Mouse (Mus musculus) left cerebral cortex, postnatal 4 days (tissue): ENCODE results near the gene Kank1. TPM values are rescaled to one million over a fixed set of nuclear protein-coding genes. Genes with fewer than 3 reads are reported as not detected.
"Not testable (repeated sequence)": the region's sequence is repeated elsewhere in the genome, so short reads cannot be mapped to it uniquely, and the experiment has no call there.

ENCODE experiments used
- DNase-seq: peaks from one replicate; pipeline ENCODE4 v3.0.0-alpha.2; 2022
- intact Hi-C: fragments of 180-260 bp; cut with DNase I; formaldehyde crosslinking; loops from one replicate; pipeline ENCODE4 v1.15.1; 2025
- total RNA-seq, 2 experiments: library from RNA; stranded (reverse); gene quantifications; 2 replicates each; pipeline ENCODE4 v1.2.3; 2021

The Kank1 gene
- total RNA-seq, 2 experiments from 2014 or later, result 10.7 to 13.4 TPM

DNA sequence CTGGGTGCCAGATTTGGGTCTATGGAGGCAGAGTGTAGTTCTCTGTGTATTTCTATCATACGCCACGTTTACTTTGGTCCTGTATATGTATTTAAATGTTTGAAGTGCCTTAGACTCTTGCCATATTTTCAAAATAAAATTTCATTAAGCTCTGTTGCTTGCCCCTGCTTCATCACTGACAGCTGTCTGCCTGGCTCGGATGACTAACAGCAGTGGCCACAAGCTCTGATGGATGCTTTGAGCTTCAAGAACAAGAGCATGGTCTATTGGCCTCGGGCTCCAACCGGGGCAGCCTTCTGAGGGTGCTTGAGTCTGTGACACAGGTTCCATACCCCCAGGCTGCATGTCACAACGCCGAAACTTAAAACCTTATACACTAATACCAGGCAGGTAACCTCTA, 197.6 kb downstream of the Kank1 start:
- intact Hi-C loops, result no loop called here
- no peak for DNase-seq

DNA sequence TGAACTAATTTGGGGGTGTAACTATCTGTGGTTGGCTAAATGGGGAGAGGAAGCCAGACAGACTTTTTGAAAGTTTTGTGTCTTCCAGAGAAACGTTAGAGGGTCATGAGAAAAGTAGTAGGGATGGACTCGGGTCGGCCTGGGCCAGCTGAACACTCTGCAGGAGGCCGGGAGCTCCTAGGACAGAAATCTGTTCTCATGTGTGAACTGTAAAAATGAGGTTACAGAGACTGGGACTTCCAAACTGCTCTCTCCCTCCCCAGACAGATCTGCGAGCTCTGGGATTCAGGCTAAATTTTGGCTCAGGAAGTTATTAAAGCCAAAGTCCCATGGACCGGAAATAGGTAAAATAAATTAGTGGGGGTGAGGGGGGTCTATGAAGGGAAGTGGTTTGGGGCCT, 198.0 kb downstream of the Kank1 start:
- intact Hi-C loops, result loop anchor here (5.0 kb wide), 1 partner anchor 82 kb away; no protein-coding TSS in a partner anchor
- no peak for DNase-seq

DNA sequence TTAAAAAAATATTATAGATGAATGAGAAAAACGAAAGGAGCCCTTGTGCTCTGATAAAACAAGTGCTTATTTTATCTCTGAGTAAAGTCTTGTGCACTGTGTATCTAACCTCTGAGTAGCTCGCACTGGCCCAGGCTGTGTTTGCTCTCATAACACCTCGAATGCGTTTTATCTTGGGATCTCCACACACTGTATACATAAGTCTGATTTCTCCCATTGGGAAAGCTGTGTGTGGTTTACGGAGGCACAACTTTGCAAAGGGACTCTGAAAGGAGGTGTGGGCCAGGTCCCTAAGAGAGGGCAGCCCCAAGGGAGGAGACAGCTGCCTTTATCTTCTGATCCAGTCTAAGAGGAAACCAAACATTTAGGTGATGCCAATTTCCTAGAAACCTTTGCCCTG, 198.6 kb downstream of the Kank1 start:
- DNase-seq, result no peak
- intact Hi-C loops, result loop anchor here (5.0 kb wide), 1 partner anchor 83 kb away; no protein-coding TSS in a partner anchor

DNA sequence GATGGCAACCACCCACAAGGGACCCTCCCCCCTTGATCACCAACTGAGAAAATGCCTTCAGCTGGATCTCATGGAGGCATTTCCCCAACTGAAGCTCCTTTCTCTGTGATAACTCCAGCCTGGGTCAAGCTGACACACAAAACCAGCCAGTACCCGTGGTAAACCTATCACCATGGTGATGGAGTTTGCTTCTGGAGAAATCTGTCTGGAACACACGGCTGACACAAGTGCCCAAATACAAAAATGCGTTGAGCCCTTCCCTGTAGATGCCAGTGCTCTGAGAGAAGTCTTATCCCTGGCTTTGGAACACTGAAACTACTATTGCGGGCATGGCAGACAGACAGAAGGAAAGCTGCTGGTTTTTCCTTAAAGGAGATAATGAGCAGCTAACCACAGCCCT, 199.4 kb downstream of the Kank1 start:
- intact Hi-C loops, result loop anchor here (5.0 kb wide), 1 partner anchor 84 kb away; no protein-coding TSS in a partner anchor
- DNase-seq, result no peak

DNA sequence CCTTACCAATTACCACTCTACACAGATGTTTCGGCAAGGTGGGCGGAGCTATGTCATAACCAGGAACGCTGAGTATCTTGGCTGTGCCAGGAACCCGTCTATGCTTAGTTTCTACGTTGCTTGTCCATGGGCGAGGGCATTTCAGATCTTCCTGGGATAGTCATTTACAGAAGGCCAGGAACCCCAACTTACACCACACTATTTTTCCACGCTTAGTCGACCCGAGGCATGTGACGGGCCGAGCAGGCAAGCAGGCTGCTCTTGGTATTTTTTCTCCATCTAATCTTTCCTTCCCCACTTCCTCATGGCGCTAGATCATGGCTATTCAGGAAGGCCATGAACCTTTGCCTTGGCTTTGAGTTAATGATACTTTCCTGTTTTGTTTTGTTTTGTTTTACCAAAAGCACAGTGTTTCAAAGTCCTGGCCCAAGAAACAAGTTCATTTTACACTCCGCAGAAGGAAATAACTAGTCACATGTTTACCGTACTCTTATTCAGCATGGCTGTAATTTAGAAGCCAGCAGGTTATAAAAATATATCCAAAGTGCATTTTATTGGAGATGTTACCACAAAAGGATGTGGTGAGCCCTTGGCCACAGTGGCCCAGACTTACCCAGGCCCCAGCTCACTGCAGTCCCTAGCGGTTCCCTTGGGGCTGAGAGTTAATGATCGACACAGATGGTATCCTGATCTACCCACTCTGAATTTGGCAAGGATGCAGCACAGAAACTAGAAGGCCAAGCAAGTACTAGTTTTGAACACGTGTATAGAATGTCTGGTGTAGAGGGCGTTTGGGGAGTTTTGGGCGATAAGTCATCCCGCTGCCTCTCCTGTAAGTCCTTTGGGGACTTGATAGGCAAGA, 200.2 kb downstream of the Kank1 start:
- peak; percentile 42 for DNase-seq
- intact Hi-C loops, result loop anchor here (5.0 kb wide), 1 partner anchor 85 kb away; no protein-coding TSS in a partner anchor

DNA sequence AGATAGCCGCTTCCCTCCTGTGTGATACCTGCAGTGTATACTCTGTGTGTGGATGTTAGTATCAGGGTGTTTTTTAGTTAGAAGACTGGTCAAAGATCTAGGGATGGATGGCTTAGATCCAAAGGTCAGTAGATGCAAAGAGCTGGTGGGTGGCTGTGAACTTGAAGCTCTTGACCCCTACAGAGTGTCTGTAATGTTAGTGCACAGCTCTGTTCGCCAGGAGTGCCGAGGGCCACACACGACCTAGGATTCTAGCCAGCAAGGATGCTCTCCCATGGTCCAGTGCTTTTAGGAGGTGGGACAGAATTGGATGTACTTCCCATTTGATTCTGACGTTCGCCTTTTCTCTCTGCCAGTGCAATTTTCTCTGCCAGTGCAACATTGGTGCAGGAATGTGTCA, 201.5 kb downstream of the Kank1 start:
- no peak for DNase-seq
- intact Hi-C loops, result loop anchor here (5.0 kb wide), 1 partner anchor 86 kb away; no protein-coding TSS in a partner anchor

DNA sequence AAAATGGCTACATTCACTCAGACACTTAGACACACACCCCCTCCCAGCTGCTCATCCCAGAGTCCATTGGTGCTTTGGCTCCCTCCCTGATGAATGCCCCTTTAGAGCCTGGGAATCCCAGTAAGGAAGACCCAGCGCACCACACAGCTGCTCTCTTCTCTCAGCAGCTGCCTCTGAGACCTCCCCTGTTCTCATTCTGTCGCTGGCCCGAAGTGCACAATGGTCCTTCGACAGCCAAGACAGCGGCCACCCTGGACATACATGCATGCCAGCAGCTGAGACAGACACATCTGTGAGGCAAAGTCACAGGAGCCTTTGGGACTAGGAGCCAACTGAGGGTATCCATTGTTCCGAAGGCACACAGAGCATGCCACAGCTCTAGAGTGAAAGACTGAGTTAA, 203.0 kb downstream of the Kank1 start:
- intact Hi-C loops, result loop anchor here (5.0 to 10.0 kb wide), 2 partner anchors 88 to 305 kb away; no protein-coding TSS in a partner anchor
- DNase-seq, result peak; percentile 48

DNA sequence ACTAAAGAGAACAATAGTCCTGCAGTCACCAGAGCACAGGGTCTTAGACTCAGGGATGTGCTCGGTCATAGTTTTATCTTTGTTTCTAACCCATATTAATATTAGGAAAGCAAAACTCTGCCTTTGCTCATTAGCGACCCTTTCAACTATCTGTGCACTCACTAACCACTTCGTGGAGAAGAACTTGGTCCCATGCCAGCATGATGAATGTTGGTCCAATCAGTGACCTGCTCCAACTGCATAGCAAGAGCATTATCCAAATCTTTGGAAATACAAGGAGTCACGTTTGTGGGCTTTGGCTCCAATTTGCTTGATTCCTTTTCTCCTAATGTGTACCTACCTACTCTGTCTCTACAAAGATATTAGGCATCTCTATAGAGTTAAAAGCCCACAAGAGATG, 204.0 kb downstream of the Kank1 start:
- no peak for DNase-seq
- intact Hi-C loops, result loop anchor here (10.0 kb wide), 1 partner anchor 306 kb away; no protein-coding TSS in a partner anchor

DNA sequence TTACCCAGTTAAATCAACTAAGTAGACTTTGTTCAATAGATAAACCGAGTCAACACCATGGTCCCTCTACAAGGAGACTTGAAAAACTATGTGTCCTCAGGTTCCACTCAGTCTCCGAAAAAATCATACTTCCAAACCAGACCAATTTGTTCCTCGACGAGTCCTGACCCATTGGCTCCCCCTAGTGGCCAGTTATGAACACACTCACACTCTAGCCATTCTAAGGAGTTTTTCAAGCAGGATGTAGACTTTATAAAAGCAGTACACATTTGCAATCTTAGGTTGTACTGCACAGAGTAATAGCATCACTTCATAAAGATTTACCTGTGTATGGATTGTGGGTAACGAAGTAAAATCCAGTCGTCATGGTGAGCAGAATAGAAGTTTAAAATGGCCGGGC, 208.3 kb downstream of the Kank1 start:
- intact Hi-C loops, result loop anchor here (5.0 to 10.0 kb wide), 2 partner anchors 103 to 310 kb away; no protein-coding TSS in a partner anchor
- peak; percentile 75 for DNase-seq

DNA sequence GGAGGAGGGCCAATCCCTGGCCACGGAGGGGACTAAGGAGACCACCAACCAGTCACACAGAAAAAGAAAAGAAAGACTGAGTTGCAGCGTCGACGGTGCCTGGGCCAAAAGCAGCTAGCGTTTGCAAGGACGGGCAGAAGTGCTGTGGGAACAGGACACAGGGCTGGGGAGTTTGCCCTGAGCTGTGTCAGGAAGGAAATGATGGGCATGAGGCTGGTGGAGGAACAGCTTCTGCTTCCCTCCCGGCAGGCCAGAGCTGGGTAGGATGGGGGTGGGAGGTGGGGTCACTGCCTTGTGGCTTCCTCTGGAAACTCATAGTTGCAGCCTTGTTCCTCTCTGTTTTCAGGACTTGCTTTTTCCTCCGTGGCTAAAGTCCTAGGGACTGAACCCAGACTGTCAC, 209.1 kb downstream of the Kank1 start:
- intact Hi-C loops, result loop anchor here (5.0 to 10.0 kb wide), 2 partner anchors 104 to 311 kb away; no protein-coding TSS in a partner anchor
- DNase-seq, result no peak

DNA sequence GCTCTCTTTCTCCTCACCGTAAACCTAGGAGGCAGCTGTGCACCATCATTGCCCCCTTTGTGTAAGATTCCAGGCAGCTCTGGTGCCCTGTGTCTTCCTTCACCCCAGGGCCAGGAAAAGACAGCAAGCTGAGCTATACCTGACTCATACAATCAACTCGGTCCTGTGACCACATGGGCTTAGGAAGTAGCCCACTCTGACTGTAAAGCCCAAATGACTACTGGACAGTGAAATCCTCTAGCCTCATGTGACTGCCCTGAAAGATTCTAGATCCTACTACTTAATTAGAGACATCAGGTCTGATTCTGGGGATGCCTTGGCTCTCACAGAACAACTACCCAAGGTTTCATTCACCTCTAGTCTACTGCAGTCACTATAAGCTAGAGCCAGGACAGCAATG, 209.9 kb downstream of the Kank1 start:
- no peak for DNase-seq
- intact Hi-C loops, result loop anchor here (5.0 to 10.0 kb wide), 2 partner anchors 104 to 312 kb away; no protein-coding TSS in a partner anchor

DNA sequence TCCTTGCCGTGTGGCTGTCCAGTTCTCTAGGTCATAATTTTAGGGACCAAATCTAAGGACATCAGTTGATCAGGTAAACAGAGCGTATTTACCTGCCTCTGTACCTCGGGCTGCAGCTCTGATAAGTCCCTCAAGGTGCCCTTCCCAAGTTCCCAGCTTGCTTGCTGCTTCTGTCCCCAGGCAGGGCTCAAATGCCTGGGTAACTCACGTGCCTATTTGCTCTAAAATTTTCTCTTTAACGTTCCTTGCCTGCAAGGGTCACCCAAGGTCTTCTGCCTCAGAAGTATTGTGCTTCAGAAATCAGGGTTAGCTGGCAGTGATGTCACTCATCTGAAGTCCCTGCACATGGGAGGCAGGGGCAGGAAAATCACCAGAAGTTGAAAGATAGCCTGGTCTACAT, 210.6 kb downstream of the Kank1 start:
- intact Hi-C loops, result loop anchor here (5.0 to 10.0 kb wide), 2 partner anchors 105 to 313 kb away; no protein-coding TSS in a partner anchor
- DNase-seq, result no peak

DNA sequence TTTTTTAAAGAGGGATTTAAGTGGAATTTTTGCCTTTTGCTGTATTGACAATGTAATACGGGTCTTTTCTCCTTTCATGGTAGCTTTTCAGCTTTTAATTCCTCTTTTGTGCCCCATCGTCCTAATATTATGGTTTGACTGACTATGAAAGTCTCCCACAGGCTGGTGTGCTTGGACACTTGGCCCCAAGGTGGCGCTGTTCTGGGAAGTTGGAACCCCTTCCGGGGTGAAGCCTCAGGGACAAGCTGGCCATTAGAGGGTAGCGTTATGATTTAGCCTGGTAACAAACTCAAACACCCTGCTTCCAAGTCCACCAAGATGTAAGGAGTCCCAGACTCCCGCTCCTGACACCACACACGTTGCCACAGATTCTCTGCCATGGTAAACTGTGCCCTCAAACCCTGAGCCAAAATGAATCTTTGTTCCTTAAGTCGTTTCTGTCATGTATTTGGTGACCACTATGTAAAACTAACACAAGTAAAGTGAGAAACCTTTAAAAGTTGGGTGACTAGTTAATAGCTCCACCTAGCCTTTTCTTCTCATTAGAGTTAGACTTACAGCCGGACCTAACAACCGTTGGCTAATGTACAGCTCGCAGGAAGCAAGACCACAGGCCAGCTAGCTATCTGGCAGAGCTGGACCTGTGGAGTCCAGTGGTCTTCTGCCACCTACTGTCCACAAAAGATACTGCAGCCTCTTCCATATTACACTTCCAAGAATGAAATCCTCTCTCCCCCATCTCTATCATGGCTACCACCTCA, 214.3 kb downstream of the Kank1 start:
- DNase-seq, result peak; percentile 63
- intact Hi-C loops, result no loop called here

DNA sequence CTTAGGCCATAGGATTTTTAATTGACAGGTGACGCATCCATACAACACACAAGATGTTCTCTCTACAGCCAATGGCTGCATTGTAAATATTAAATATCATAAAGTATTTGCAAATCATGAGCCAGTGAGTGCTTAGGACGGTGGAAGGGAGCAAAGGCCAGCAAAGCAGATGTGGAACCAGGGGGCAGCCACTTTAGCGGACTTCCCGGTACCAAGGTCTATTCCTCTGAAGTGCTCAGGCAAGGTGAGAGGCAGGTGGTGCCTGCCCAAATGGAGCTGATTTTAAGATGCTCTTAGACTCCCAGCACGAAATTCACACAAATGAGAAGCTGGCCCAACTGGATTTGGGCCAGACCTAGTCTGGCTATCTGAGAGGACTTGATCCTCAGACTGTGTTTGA, 216.4 kb downstream of the Kank1 start:
- intact Hi-C loops, result no loop called here
- no peak for DNase-seq

DNA sequence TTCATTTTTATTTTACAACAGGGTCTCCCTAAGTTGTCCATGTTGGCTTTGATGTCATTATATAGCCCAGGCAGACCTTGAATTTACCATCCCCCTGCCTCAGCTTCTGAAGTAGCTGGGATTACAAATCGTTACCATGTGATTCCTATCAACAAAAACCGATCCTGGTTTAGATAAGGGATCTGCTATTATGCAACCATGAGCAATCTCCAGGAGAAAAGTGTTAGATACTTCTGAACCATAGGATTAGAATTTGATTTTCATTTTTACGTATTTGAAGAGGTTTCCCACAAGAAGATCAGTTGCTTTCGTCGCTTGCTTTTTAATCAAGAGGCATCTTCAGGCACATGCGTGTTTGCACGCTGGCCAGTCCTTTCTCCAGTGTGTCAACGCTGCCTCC, 224.0 kb downstream of the Kank1 start:
- intact Hi-C loops, result no loop called here

DNA sequence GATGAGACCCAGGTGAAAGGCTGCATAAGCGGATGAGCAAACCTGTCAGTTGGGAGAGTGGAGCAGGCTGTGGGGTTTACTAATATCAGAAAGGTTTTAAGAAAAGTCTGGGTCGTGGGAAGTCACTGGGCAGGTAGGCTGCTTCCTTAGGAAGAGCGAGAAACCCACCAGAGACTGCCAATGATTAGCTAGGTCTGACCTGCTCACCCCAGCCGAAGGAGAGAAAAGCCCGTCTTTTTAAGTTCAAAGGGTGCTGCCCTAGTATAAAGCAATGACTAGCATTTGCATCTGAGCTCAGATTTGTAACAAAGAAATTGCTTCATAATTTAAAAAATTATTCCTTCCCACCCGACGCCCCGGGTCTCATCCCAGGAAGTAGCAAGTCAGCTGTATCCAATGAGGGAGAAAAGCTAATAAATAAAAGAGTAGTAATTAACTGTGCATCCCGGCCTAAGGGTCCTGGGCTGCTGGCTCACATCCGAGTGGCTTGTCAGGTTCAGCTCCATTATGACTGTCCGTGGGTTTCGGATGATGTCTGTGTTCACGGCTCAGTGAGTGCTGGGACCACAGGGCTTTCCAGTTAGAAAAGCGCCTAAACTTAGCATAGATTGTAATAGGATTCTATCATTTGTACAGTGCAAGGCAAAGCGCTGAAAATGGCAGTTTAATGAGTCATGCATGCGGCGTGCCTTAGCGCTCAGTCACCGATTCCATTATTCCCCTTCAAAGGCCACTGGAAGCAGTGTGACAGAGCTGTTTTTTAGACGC, 225.0 kb downstream of the Kank1 start:
- DNase-seq, result no peak

More for the DNA sequence above, 224.0 kb downstream of the Kank1 start:
- no peak for DNase-seq

DNA sequence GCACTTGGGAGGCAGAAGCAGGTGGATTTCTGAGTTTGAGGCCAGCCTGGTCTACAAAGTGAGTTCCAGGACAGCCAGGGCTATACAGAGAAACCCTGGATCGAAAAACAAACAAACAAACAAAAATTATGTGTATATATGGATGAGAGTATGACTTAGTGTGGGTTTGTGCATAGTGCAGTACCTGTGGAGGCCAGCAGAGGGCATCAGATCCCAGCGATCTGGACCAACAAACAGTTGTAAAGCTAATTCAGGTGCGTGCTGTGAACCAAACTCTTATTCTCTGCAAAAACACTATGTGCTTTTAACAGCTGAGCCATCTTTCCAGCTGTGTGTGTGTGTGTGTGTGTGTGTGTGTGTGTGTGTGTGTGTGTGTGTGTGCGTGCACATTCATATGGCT, 239.0 kb downstream of the Kank1 start:
- DNase-seq, intact Hi-C loops: not testable (repeated sequence)

More for the DNA sequence above, 225.0 kb downstream of the Kank1 start:
- intact Hi-C loops, result no loop called here

DNA sequence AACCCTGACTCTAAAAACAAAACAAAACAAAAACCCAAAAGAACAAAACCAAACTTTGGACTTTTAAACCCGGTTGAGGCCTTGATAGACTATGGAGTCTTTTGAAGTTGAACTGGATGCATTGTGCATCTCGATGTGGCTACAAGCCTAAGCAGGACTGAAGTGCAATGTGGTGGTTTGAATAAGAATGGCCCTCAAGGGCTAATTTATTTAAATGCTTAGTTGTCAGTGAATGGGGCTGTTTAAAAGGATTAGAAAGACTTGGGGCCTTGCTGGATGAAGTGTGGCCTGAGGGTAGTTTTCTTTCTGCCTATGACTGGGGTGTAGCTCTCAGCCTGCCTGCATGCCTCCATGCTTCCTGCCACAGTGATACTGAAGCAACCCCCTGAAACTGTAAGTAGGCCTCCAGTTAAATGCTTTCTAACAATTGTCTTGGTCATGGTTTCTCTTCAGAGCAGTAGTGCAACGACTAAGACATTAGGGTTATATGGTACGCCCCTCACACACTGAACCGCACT, 242.4 kb downstream of the Kank1 start:
- intact Hi-C loops, result no loop called here

DNA sequence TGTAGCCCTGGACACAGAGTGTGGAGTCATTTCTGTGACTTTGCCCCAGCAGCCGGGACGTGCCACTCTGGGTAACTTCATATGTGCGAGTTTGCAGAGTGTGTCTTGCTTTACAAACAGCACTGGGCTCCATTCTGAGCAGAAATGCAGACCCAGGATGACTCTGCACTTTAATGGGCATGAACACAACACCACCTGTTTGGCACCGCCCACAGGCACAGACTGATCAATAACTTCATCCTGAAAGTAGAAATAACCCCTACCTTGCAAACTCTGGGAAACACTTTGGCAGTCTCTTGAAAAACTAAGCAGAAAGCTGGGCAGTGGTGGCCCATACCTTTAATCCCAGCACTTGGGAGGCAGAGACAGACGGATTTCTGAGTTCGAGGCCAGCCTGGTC, 244.0 kb downstream of the Kank1 start:
- no peak for DNase-seq

More for the DNA sequence above, 242.4 kb downstream of the Kank1 start:
- no peak for DNase-seq

More for the DNA sequence above, 244.0 kb downstream of the Kank1 start:
- intact Hi-C loops, result no loop called here
